Mouse (Mus musculus) inflammation-experienced regulatory T-cells (primary cell): ENCODE measurements around the gene Noxa1. TPM values are rescaled to one million over a fixed set of nuclear protein-coding genes. Genes with fewer than 3 reads are reported as not detected.

Source experiments
- polyA plus RNA-seq, 2 experiments: library from polyadenylated mRNA; unstranded; fragments of 100-300 nt; shearing (Covaris generic); gene quantifications; one replicate each; pipeline ENCODE4 v1.2.1; 2017

Gene Noxa1
- polyA plus RNA-seq: 10 to 100 TPM in 1 of 2 experiments, 1 to 10 TPM in 1; 3.2 to 10.1 TPM

DNA sequence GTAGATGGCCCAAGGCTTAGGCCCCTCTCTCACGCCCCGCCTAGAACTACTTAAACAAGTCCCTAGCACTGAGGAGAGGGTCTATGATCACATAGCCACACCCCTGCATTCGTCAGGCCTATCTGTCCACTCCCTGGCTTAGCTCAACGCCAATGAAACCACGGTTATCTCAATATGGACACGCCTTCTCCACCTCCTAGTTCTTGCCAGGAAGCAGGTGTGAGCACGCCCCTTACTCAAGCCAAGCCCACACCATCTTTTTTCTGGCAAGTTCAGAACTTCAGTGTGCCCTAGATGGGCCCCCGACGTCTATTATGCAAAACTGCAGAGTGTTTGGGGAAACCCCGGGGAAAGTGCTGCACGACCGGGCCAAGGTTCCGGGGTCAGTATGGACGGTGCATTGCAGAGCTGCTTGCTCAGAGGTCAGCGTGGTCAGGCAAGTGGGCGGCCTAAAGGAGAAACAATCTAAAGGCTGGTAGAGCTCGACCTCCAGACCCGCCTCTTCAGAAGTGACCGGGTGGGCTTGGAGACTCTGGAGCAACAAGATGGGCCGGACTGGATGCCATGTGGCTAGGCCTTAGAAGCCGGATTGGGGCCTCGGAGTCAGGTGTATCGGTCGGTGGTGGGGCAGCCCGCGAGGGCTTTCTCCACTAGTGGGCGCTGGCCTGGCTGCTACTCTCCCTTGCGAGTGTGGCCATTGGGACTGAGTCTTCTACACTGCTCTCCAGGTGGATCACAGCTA, at the start of gene Noxa1:
TSS of gene Noxa1 (minus strand) at position 41 of the 742 bp plus-strand sequence.

GRCm38 (mm10) chr2:25080076-25080475, 14.9 kb downstream of the Noxa1 start, which contains the start of gene Entpd8:
Gene Entpd8, plus strand, starts transcription at chr2:25080304.

DNA sequence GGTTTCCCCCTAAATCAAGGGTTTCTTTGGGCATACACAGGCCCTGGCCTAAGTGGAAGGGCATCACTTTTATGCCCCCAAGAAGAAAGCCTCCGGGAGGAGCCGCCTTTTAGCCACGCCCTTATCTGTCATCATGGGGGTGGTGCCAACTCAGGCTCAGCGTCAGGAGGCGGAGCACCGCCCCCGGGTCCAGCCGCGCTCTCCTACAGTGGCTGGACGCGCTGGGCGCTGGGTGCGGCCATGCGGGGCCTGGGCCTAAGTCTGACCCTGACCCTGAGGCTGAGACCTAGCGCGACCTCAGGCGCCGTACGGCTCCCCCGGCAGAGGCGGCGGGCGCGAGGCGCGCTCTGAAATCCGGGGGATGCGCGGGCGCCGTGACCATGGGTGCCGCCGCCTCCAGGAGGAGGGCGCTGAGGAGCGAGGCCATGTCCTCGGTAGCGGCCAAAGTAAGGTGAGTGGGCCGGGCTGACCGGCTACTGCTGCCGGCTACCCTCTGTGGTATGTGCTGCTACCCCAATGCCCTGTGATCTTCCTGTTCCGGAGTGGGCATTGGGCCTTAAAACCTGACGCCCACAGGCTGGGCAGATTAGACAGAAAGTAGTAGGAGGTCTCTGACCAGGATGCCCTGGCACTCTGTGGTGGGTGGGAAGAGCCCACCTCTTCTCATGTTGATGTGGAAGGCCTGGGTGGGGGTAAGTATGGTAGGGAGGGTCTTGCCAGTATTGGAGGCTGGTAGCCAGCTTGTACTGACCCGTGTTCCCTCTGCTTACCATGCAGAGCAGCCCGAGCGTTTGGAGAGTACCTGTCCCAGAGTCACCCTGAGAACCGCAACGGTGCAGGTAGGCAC, 40.5 kb downstream of the Noxa1 start, which contains the start of gene Nsmf:
TSS of gene Nsmf (plus strand) at position 135 of the 847 bp plus-strand sequence.

Other genes with a start within 250 kb of the Noxa1 start
- 10 to 100 TPM; 42.0 to 43.0 TPM for gene Ehmt1, start 175.5 kb downstream of the Noxa1 start, polyA plus RNA-seq
- 100 to 1,000 TPM; 238 to 261 TPM for gene Arrdc1, start 159.9 kb downstream of the Noxa1 start, polyA plus RNA-seq
- 10 to 100 TPM; 17.1 to 20.3 TPM for gene Zmynd19, start 145.4 kb downstream of the Noxa1 start, polyA plus RNA-seq
- 10 to 100 TPM; 31.9 to 39.7 TPM for gene Dph7, start 132.7 kb downstream of the Noxa1 start, polyA plus RNA-seq
- 10 to 100 TPM; 82.9 to 86.7 TPM for gene Mrpl41, start 120.1 kb downstream of the Noxa1 start, polyA plus RNA-seq
- 10 to 100 TPM; 80.2 to 86.3 TPM for gene Pnpla7, start 119.1 kb downstream of the Noxa1 start, polyA plus RNA-seq
- gene Nsmf, start 40.8 kb downstream of the Noxa1 start, polyA plus RNA-seq: 10 to 100 TPM; 35.8 to 65.7 TPM
- 1 to 10 TPM; 1.1 to 2.4 TPM for gene Entpd8, start 14.8 kb downstream of the Noxa1 start, polyA plus RNA-seq
- 1 to 10 TPM; 4.9 to 8.7 TPM for gene Nrarp, start 85.6 kb upstream of the Noxa1 start, polyA plus RNA-seq
- 100 to 1,000 TPM; 105 to 119 TPM for gene Tor4a, start 101.7 kb upstream of the Noxa1 start, polyA plus RNA-seq
- gene Nelfb, start 116.3 kb upstream of the Noxa1 start, polyA plus RNA-seq: 100 to 1,000 TPM; 141 to 186 TPM
- 1 to 10 TPM in 1 of 2 experiments, under 1 TPM in 1; 0.29 to 1.4 TPM for gene Stpg3, start 119.5 kb upstream of the Noxa1 start, polyA plus RNA-seq
- under 1 TPM; 0.27 to 0.54 TPM for gene Fam166a, start 123.6 kb upstream of the Noxa1 start, polyA plus RNA-seq
- 100 to 1,000 TPM; 172 to 185 TPM for gene Tubb4b, start 129.6 kb upstream of the Noxa1 start, polyA plus RNA-seq
- not detected for gene Slc34a3, start 139.2 kb upstream of the Noxa1 start, polyA plus RNA-seq
- not detected for gene Rnf224, start 141.6 kb upstream of the Noxa1 start, polyA plus RNA-seq
- gene Rnf208, start 147.1 kb upstream of the Noxa1 start, polyA plus RNA-seq: 1 to 10 TPM; 1.2 to 2.0 TPM
- gene Cysrt1, start 147.3 kb upstream of the Noxa1 start, polyA plus RNA-seq: not detected
- 10 to 100 TPM in 1 of 2 experiments, 1 to 10 TPM in 1; 6.2 to 11.9 TPM for gene AL732309.1, start 151.7 kb upstream of the Noxa1 start, polyA plus RNA-seq
- gene Tmem203, start 160.3 kb upstream of the Noxa1 start, polyA plus RNA-seq: 10 to 100 TPM; 20.6 to 22.0 TPM
- 10 to 100 TPM; 17.1 to 22.4 TPM for gene Tprn, start 167.5 kb upstream of the Noxa1 start, polyA plus RNA-seq
- gene Ssna1, start 177.3 kb upstream of the Noxa1 start, polyA plus RNA-seq: 100 to 1,000 TPM; 117 to 137 TPM
- 100 to 1,000 TPM in 1 of 2 experiments, 10 to 100 TPM in 1; 94.3 to 117 TPM for gene Anapc2, start 177.3 kb upstream of the Noxa1 start, polyA plus RNA-seq
- gene Tmem210, start 193.0 kb upstream of the Noxa1 start, polyA plus RNA-seq: not detected
- 1 to 10 TPM in 1 of 2 experiments, not detected in 1; 4.0 TPM for gene Lrrc26, start 194.8 kb upstream of the Noxa1 start, polyA plus RNA-seq
- under 1 TPM; 0.41 to 0.78 TPM for gene Grin1, start 224.0 kb upstream of the Noxa1 start, polyA plus RNA-seq
- 10 to 100 TPM; 21.9 to 32.4 TPM for gene Man1b1, start 237.2 kb upstream of the Noxa1 start, polyA plus RNA-seq